Mouse (Mus musculus) hindbrain, embryonic 16.5 days (tissue): Measurements from ENCODE around the gene Cdkl1. TPM values are rescaled to one million over a fixed set of nuclear protein-coding genes. Genes with fewer than 3 reads are reported as not detected.

Experiments
- ATAC-seq: fragments of 200-750 bp; cut with Nextera tagmentation; 2 replicates; pipeline ENCODE4 v1.8.0; 2017; ENCODE audit warnings: moderate TSS enrichment, moderate library complexity
- H3K27ac ChIP-seq: fragments of 300-500 bp; sonication (generic); 2 replicates; pipeline ENCODE4 v1.5.1; 2014; ENCODE audit warnings: low read depth, mild to moderate bottlenecking, control low read depth, low read length, moderate library complexity
- H3K27me3 ChIP-seq: fragments of 300-500 bp; sonication (generic); replicated peaks from 2 replicates; pipeline ENCODE4 v1.6.1; 2014; ENCODE audit warnings: low read length; ENCODE audit not compliant: control insufficient read depth, insufficient read depth
- H3K36me3 ChIP-seq: fragments of 300-500 bp; sonication (generic); 2 replicates; pipeline ENCODE4 v1.6.1; 2014; ENCODE audit warnings: mild to moderate bottlenecking, low read length, moderate library complexity, mixed read lengths; ENCODE audit not compliant: control insufficient read depth, insufficient read depth
- H3K4me1 ChIP-seq: fragments of 300-500 bp; sonication (generic); 2 replicates; pipeline ENCODE4 v1.6.1; 2014; ENCODE audit warnings: low read depth, low read length; ENCODE audit not compliant: control insufficient read depth, insufficient read depth
- H3K4me2 ChIP-seq: fragments of 300-500 bp; sonication (generic); 2 replicates; pipeline ENCODE4 v1.6.1; 2014; ENCODE audit warnings: mild to moderate bottlenecking, low read length, control low read depth, moderate library complexity
- H3K4me3 ChIP-seq: fragments of 300-500 bp; sonication (generic); 2 replicates; pipeline ENCODE4 v1.5.1; 2014; ENCODE audit warnings: mild to moderate bottlenecking, low read length, control low read depth, moderate library complexity
- H3K9ac ChIP-seq: fragments of 300-500 bp; sonication (generic); 2 replicates; pipeline ENCODE4 v1.6.1; 2014; ENCODE audit warnings: low read depth, mild to moderate bottlenecking, control low read depth, low read length, moderate library complexity
- H3K9me3 ChIP-seq: fragments of 300-500 bp; sonication (generic); 2 replicates; pipeline ENCODE4 v1.6.1; 2014; ENCODE audit warnings: mild to moderate bottlenecking, low read length, moderate library complexity; ENCODE audit not compliant: control insufficient read depth
- WGBS: fragments of 180-500 bp; shearing (Covaris S2); extraction: QIAGEN DNeasy Blood & Tissue Kit; methylation state at CpG from one replicate; pipeline ENCODE4 v1.1.7; 2014; 5-methylcytosine and 5-hydroxymethylcytosine counted together
- polyA plus RNA-seq: library from polyadenylated mRNA; unstranded; fragments of >200 nt; fragmentation: Nextera tagmentation; extraction: Ambion mirVana; gene quantifications from 2 replicates; pipeline ENCODE4 v1.2.1, GENCODE M21; 2015

Cdkl1 gene
- 13.2 and 16.5 TPM in 2 replicates for polyA plus RNA-seq

- ATAC-seq = peak; percentile 85
- H3K9me3 ChIP-seq = no peaks in the 10 kb centered on the region
- H3K4me1 ChIP-seq = peaks cover 9% of the 10 kb centered on the region; the same call in 1 of the 2 replicates
- peak within 1 kb of the TSS; percentile 73 for H3K4me2 ChIP-seq
- peak within 1 kb of the TSS; percentile 77 for H3K9ac ChIP-seq
- no peaks in the 10 kb centered on the region for H3K36me3 ChIP-seq
- 1% methylated on average over 45 of the region's 45 CpGs for WGBS
- H3K27me3 ChIP-seq = no peaks in the 10 kb centered on the region
- peak within 1 kb of the TSS; percentile 51 for H3K4me3 ChIP-seq
- H3K27ac ChIP-seq = peak within 1 kb of the TSS; percentile 70
These were observed at the start of gene Cdkl1 for GRCm38 (mm10) chr12:69790530-69791505. Cdkl1 (minus strand) TSS chr12:69791267.

GRCm38 (mm10) chr12:69838376-69838775 is 47.3 kb upstream of the Cdkl1 start:
- 81% methylated on average over 11 of the region's 11 CpGs for WGBS
- H3K27ac ChIP-seq = no peak overlapping the region
- H3K9ac ChIP-seq = no peak overlapping the region
- no peak overlapping the region for H3K4me2 ChIP-seq
- H3K27me3 ChIP-seq = no peaks in the 10 kb centered on the region
- H3K4me3 ChIP-seq = no peak overlapping the region
- no peaks in the 10 kb centered on the region for H3K4me1 ChIP-seq
- H3K36me3 ChIP-seq = peaks cover 8% of the 10 kb centered on the region; the same call in 1 of the 2 replicates
- no peaks in the 10 kb centered on the region for H3K9me3 ChIP-seq
- no peak for ATAC-seq

- no peaks in the 10 kb centered on the region for H3K4me1 ChIP-seq
- H3K4me3 ChIP-seq = no peak overlapping the region
- no peak overlapping the region for H3K9ac ChIP-seq
- no peaks in the 10 kb centered on the region for H3K27me3 ChIP-seq
- no peak overlapping the region for H3K4me2 ChIP-seq
- no peak for ATAC-seq
- 82% methylated on average over 12 of the region's 12 CpGs for WGBS
- no peaks in the 10 kb centered on the region for H3K9me3 ChIP-seq
- no peak overlapping the region for H3K27ac ChIP-seq
- peaks cover 6% of the 10 kb centered on the region; the same call in 1 of the 2 replicates for H3K36me3 ChIP-seq
These were observed 43.0 kb upstream of the Cdkl1 start for GRCm38 (mm10) chr12:69833982-69834604.

DNA sequence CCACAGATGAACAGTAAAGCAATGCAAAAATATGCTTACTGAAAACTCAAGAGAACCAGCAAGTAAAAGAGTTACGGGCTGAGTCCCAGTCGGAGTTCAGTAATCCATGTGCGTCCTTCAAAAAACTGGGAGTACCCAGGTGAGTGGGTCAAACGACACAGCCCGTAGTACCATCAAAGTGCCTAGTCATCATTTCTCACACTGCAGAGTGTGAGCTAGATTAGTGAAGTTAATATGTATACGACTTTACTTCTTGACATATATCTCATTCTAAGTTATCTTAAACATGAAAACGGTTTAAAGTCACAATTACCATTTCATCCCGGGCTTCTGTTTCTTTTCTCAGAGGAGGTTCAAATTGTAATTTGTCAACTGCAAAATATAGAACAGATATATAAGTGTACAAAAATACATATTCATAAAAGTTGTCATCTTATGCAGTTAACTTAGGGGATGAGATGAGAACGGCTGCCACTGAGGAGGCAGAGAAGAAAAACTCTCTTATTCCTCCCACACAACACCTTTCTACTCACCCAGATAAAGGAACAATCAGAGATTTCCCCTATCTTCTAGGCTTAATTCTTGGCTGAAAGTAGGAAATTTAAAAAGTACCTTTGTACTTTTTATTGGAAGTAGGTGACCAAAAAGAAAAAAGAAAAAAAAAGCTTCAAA is 40.3 kb upstream of the Cdkl1 start:
- Histone ChIP-seq H3K36me3 (peaks cover 14% of the 10 kb centered on the region), H3K9me3 (no peaks in the 10 kb centered on the region), H3K4me3 (no peak overlapping the region), H3K27me3 (no peaks in the 10 kb centered on the region), H3K4me2 (no peak overlapping the region), H3K9ac (no peak overlapping the region), H3K27ac (no peak overlapping the region), H3K4me1 (no peaks in the 10 kb centered on the region)
- 93% methylated on average over 9 of the region's 9 CpGs for WGBS
- ATAC-seq = no peak

GRCm38 (mm10) chr12:69828214-69828613 is 37.1 kb upstream of the Cdkl1 start:
- Histone ChIP-seq H3K4me3 (no peak overlapping the region), H3K27ac (no peak overlapping the region), H3K9me3 (no peaks in the 10 kb centered on the region), H3K4me1 (no peaks in the 10 kb centered on the region), H3K9ac (no peak overlapping the region), H3K27me3 (no peaks in the 10 kb centered on the region), H3K36me3 (peaks cover 12% of the 10 kb centered on the region), H3K4me2 (no peak overlapping the region)
- no peak for ATAC-seq
- WGBS = 56% methylated on average over 2 of the region's 2 CpGs

GRCm38 (mm10) chr12:69824881-69825597 is 34.0 kb upstream of the Cdkl1 start:
- H3K36me3 ChIP-seq = peaks cover 30% of the 10 kb centered on the region
- no peak for ATAC-seq
- H3K4me1 ChIP-seq = no peaks in the 10 kb centered on the region
- H3K27me3 ChIP-seq = no peaks in the 10 kb centered on the region
- no peak overlapping the region for H3K9ac ChIP-seq
- H3K4me3 ChIP-seq = no peak overlapping the region
- WGBS = 80% methylated on average over 9 of the region's 9 CpGs
- no peak overlapping the region for H3K4me2 ChIP-seq
- no peaks in the 10 kb centered on the region for H3K9me3 ChIP-seq
- H3K27ac ChIP-seq = no peak overlapping the region

DNA sequence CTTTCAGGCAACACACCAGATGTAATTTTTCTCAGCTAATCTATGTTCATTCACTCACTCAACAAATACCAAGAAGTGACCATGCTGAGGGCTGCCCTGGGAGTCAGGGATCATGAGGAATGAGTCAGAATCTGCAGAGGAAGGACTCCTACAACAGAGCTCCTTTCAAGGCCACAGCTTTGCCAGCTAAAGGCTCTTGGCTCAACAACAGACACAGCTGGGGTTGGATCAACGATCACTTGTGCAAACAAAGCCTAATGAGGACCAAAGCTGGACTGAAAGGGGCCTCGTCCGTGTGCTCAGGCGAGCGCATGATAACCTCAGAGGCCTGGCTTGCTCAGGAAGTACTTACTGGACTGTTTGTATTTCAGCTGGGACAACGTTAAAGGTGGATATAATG is 23.2 kb upstream of the Cdkl1 start:
- Histone ChIP-seq H3K4me1 (no peaks in the 10 kb centered on the region; the same call in 1 of the 2 replicates), H3K36me3 (peaks cover 32% of the 10 kb centered on the region), H3K9me3 (no peaks in the 10 kb centered on the region), H3K9ac (no peak overlapping the region), H3K27ac (no peak overlapping the region), H3K4me3 (no peak overlapping the region), H3K4me2 (no peak overlapping the region), H3K27me3 (no peaks in the 10 kb centered on the region)
- WGBS = 36% methylated on average over 6 of the region's 6 CpGs
- ATAC-seq = no peak

DNA sequence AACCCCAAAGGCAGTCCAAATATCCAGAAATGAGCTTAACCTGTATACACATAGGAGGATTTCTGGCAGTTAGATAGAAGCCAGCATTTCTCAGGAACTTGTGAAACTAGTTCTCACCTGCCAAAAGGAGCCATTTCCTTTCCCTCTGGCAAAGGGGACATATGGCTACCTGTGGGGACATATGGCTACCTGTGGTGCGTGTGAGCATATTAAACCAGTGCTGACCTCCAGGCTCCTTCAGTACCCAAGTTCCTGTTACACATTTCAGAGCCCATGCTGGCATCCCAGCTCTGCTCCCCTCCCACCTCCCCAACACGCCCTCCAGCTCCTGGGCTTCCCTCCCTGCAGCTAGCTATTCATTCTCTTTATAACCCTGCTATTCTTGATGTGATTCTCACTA is 22.5 kb upstream of the Cdkl1 start:
- ATAC-seq = no peak
- H3K36me3 ChIP-seq = peaks cover 30% of the 10 kb centered on the region
- WGBS = 61% methylated on average over 2 of the region's 2 CpGs

More for the DNA sequence above, 22.5 kb upstream of the Cdkl1 start:
- no peak overlapping the region for H3K4me3 ChIP-seq
- no peaks in the 10 kb centered on the region; the same call in 1 of the 2 replicates for H3K4me1 ChIP-seq
- no peak overlapping the region for H3K27ac ChIP-seq
- no peak overlapping the region for H3K9ac ChIP-seq
- H3K9me3 ChIP-seq = no peaks in the 10 kb centered on the region
- no peaks in the 10 kb centered on the region for H3K27me3 ChIP-seq
- H3K4me2 ChIP-seq = no peak overlapping the region
